Mouse (Mus musculus) CH12.LX (cell line): ENCODE results near the gene Dpp3.

ENCODE experiments used
- CTCF ChIP-seq, 2 experiments: IDR thresholded peaks in 1 of 2; conservative IDR thresholded peaks in 1 of 2; 2 replicates each; pipeline ENCODE4 v1.5.1; 2011 to 2012; ENCODE audit warnings: low read depth in 2 of 2, low read length in 2 of 2, improper control_type of control experiment in 1 of 2, inconsistent platforms in 1 of 2, mild to moderate bottlenecking in 1 of 2, moderate library complexity in 1 of 2
- ELF1 ChIP-seq: IDR thresholded peaks from 2 replicates; pipeline ENCODE4 v1.6.1; 2014; ENCODE audit warnings: low read depth, mild to moderate bottlenecking, inconsistent platforms, low read length, improper control_type of control experiment
- HCFC1 ChIP-seq: IDR thresholded peaks from 2 replicates; pipeline ENCODE4 v1.6.1; 2012; ENCODE audit warnings: low read depth, mild to moderate bottlenecking, inconsistent platforms, low read length, improper control_type of control experiment
- JUN ChIP-seq: IDR thresholded peaks from 2 replicates; pipeline ENCODE4 v1.6.1; 2011; ENCODE audit warnings: low read depth, mild to moderate bottlenecking, low read length, improper control_type of control experiment, moderate library complexity; ENCODE audit not compliant: insufficient read depth
- MAFK ChIP-seq: IDR thresholded peaks from 2 replicates; pipeline ENCODE4 v1.6.1; 2011; ENCODE audit warnings: low read length, improper control_type of control experiment; ENCODE audit not compliant: insufficient replicate concordance
- MAX ChIP-seq: IDR thresholded peaks from 2 replicates; pipeline ENCODE4 v1.6.1; 2011; ENCODE audit warnings: low read length, improper control_type of control experiment
- MAZ ChIP-seq: IDR thresholded peaks from 2 replicates; pipeline ENCODE4 v1.6.1; 2012; ENCODE audit warnings: low read depth, mild to moderate bottlenecking, inconsistent platforms, low read length, improper control_type of control experiment, moderate library complexity
- NELFE ChIP-seq: IDR thresholded peaks from 2 replicates; pipeline ENCODE4 v1.6.1; 2011; ENCODE audit warnings: low read depth, low read length, improper control_type of control experiment
- POLR2A ChIP-seq: IDR thresholded peaks from 2 replicates; pipeline ENCODE4 v1.6.1; 2011; ENCODE audit warnings: low read depth, mild to moderate bottlenecking, improper control_type of control experiment, low read length
- POLR2AphosphoS2 ChIP-seq: IDR thresholded peaks from 2 replicates; pipeline ENCODE4 v1.6.1; 2011; ENCODE audit warnings: low read depth, low read length, improper control_type of control experiment
- RCOR1 ChIP-seq: conservative IDR thresholded peaks from 2 replicates; pipeline ENCODE4 v1.6.1; 2012; ENCODE audit warnings: low read depth, mild to moderate bottlenecking, inconsistent platforms, low read length, improper control_type of control experiment
- USF1 ChIP-seq: IDR thresholded peaks from 2 replicates; pipeline ENCODE4 v1.6.1; 2014; ENCODE audit warnings: low read depth, mild to moderate bottlenecking, inconsistent platforms, low read length, improper control_type of control experiment
- ZC3H11A ChIP-seq: IDR thresholded peaks from 2 replicates; pipeline ENCODE4 v1.6.1; 2012; ENCODE audit warnings: low read depth, mild to moderate bottlenecking, inconsistent platforms, low read length, improper control_type of control experiment
- ZKSCAN1 ChIP-seq: IDR thresholded peaks from 2 replicates; pipeline ENCODE4 v1.6.1; 2012; ENCODE audit warnings: low read depth, inconsistent platforms, low read length, improper control_type of control experiment, borderline replicate concordance

DNA sequence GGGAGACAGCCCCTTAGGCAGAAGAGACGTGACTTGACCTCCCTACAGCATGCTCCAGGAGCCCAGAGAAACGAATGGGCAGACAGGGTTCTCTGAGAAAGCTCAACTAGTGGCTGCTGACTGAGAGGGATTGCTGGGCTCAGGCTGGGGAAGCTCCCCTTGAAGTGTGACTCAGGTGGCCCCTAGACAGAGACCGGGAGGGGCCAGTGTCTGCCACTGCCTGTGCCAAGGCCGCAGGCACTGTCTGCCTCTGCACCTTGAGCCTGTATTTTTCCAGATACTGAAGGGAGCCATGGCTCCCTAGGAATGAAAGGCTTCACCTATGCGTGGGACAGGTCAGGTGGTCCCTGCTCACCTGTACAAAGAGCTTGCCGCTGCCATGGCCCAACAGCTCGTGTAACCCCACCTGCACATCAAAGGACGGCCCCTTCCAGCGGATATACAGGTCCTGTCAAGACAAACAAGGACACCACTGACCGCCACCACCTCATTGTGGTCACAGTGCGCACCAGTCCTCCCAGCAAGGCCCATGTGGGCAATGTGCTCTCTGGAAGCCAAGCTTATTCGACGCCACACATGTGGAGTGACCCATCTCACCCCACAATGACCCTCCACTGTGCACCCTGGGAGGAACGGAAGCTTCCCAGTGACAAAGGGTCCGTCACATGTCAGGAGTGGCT is 12.0 kb downstream of the Dpp3 start:
- TF ChIP-seq RCOR1 (no peak), CTCF (conservative IDR thresholded peaks at IDR 0.05 in 1 of 2, IDR thresholded peaks at IDR 0.05 in 1 of 2; ENCODE audit: low read depth in 2 of 2, low read length in 2 of 2) (no peak), POLR2A (no peak), ZKSCAN1 (no peak), POLR2AphosphoS2 (no peak), MAX (no peak), HCFC1 (no peak), USF1 (no peak), NELFE (no peak), MAZ (no peak), ZC3H11A (no peak), JUN (no peak), ELF1 (no peak), MAFK (no peak)
